Mouse (Mus musculus) kidney, adult 18-20 months (tissue): Measurements from ENCODE around the gene Atf7.
A peak's percentile ranks its signal among the peaks of the same experiment; 100 is the strongest.
"Not testable (repeated sequence)": the region's sequence is repeated elsewhere in the genome, so short reads cannot be mapped to it uniquely, and the experiment has no call there.

Experiments used
- DNase-seq: peaks from one replicate; pipeline ENCODE4 v3.0.0; 2021

Gene Atf7

GRCm38 (mm10) chr15:102617654-102618053 lies 7.6 kb downstream of the Atf7 start:
- no peak for DNase-seq

- no peak for DNase-seq
Observed at GRCm38 (mm10) chr15:102616174-102616573, 9.1 kb downstream of the Atf7 start.

GRCm38 (mm10) chr15:102614224-102614623 lies 11.0 kb downstream of the Atf7 start:
- DNase-seq: no peak

DNA sequence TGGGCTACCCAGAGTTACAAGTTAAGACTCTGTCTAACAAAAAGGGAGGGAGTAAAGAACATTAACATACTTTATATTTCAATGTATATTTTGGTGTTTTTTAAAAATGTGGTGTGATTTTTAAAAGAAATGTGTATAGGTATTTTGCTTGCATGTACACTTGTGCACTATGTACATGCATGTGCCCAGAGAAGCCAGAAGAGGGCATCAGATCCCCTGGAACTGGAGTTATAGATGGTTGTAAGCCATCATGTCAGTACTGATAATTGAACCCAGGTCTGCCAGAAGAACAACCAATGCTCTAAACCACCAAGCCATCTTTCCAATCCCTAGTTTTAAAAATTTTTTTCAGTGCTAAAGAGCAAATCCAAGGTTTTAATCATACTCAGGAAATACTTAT lies 12.3 kb downstream of the Atf7 start:
- no peak for DNase-seq

DNA sequence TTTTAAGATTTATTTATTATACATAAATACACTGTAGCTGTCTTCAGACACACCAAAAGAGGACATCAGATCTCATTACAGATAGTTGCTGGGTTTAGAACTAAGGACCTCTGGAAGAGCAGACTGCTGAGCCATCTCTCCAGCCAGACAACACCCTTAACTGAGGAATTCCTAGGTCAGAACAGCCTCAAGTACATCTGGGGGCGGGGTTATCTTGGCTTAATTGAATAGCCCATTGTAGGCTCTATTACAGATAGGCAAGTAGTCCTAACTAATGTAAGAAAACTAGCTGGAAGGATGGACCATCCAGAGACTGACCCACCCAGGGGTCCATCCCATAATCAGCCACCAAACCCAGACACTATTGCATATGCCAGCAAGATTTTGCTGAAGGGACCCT lies 16.7 kb downstream of the Atf7 start:
- not testable (repeated sequence) for DNase-seq

DNA sequence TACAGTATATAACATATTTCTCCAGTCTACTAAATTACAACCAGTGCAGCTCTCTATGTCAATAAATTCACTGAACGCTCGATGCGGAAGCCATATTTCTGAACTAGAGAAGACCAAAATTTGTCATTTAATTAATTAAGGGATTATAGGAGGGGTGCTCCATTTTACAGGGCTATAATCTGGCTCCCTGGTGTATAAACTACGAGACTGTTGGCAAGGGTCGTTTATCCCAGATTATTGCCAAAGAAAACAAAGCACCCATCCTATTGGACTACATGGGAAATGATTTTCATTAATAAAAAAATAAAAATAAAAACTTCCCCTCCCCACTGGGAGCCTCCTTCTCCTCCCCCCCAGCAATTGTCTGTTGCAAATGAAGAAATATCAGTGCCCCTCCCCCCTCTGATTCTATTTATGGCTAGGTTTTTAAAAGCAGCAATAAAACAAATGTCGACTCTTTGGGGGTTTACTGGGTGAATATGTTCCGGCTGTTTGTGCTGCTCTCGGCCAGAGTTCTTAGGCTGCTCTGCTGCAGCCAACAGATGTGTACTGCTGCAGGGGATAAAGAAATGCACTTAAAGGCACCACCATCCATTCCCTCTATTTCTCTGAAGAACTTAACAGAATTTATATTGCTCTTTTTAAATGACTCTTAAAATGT lies 31.1 kb downstream of the Atf7 start:
- no peak for DNase-seq

GRCm38 (mm10) chr15:102592674-102593073 lies 32.6 kb downstream of the Atf7 start:
- DNase-seq: no peak

DNA sequence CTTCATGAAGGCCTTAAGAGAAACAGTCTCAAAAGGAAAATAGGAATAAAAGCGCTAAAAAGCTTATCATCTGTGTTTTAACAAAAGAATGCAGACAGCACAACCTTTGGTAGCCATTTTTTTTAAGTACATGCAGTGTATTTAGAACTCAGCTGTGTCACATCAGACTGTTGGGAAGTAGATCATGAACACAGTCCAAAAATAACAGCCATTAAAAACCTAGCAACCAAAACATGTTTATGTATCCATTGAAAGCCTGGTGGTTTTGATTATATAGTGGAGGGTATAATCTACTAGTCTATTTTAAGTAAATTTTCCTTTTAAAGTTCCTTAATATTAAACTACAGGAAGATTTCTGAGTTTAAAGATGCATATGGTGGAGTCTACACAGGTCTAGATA lies 34.7 kb downstream of the Atf7 start:
- DNase-seq: no peak

DNA sequence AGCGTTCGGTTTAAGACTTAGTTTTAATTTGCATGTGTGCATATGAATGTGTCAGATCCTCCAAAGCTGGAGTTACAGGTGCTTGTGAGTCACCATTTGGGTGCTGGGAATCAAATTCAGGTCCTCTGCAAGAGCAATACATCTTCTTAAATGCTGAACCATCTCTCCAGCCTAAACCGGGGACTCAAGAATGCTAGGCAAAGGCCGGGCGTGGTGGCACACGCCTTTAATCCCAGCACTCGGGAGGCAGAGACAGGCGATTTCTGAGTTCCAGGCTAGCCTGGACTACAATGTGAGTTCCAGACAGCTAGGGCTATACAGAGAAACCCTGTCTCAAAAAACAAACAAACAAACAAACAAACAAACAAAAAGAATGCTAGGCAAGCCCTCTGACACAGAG lies 35.4 kb downstream of the Atf7 start:
- no peak for DNase-seq

DNA sequence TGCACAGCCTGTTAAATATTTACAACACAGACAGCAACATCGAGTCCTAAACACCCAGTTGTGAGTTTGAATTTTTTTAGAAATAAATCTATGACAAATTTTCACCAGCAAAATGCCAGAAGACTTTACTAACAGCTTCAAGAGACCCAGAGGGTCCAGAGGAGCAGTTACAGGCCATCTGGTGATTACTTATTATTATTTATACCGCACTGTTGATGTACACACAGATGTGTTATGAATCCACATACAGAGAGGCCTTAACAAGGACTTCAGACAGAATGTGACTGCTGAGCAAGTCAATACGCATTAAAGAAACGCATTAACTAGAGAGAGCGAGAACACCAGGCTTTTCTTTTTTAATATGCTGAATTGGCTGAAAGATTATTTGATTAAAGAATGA lies 39.8 kb downstream of the Atf7 start:
- no peak for DNase-seq

DNA sequence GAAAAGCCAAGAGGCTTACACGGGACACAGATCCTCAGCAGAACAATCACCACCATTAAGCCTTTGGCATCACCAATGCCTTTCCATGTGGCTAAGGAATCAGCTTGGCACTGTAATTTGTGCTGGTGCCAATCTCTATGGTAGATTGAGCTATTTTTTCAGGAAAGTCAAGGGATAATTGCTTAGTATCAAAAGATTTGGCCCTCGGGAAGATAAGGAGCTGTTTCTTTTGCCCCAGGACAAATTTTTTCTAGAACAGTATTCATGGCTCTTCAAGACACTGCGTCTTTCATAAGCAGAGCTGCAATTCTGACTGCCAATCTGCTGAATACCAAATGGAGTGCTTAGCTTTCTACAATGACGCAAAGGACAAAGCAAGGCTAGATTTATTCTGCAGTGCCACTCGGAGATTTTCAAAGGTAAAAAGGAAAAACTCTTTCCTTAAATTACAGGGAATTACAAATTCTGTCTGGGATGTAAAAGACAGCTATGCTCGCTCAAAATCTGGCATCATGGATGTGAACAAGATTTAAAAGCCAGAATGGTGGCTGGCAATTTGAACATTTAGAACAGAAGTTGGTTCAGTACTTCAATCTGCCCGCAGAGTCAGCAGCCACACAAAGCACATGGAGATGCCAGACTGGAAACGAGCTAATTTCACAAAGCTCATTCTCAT lies 41.4 kb downstream of the Atf7 start:
- DNase-seq: no peak

GRCm38 (mm10) chr15:102581205-102581604 lies 44.1 kb downstream of the Atf7 start:
- DNase-seq: no peak

DNA sequence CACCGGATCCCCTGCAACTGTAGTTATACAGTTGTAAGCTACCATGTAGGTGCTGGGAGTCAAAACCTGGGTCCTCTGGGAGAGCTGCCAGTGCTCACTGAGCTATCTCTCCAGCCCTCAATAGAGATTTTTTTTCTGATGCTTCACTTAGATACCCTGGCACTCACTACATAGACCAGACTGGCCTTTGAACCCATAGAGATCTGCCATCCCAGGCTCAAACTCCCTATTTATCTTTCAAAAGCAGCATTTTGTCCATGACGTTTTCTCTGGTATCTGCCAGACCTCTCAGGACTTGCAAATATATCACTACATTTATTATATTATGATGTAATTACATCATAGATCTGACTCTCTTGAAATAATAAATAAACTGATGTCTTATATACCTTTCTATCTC lies 46.9 kb downstream of the Atf7 start:
- DNase-seq: no peak

GRCm38 (mm10) chr15:102576972-102577371 lies 48.3 kb downstream of the Atf7 start:
- no peak for DNase-seq

- no peak for DNase-seq
Observed at GRCm38 (mm10) chr15:102572081-102572480, 53.2 kb downstream of the Atf7 start.

DNA sequence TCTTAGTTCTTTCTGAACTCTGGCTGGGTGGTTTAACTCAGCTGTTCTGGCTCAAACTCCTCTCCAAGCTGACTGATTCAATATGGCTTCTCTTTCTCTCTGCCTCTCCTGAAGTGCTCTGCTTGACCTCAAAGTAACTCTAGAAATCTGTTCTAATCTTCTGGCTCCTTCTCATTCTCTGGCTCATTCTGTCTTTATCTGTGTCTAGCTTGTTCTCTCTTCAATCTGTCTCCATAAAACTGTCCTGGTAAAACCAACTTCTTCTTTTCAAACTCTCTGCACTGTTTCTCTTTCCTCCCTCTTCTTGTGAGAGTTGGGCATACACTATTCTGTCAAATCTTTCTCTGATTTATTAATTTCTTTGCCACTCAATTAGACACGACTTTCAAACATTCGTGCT lies 57.4 kb downstream of the Atf7 start:
- no peak for DNase-seq

DNA sequence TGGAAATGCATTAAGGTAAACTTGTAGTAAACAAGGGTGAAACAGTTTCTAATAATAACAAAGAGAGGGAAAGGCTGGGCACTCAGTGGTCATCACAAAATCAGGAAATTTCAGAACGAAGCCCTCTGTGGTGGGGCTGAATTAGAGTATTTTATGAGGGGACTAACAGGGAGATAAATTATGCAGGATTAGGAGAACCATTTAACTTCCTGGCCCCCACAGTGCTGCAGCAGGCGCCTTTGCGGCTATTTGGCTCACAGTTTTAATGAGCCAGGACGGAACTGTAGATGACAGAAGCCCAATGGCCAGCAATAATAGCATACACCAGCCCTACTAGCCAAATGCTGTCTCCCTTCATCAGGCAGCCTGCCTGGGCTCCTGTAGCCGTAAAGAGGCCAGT lies 61.6 kb downstream of the Atf7 start:
- no peak for DNase-seq

DNA sequence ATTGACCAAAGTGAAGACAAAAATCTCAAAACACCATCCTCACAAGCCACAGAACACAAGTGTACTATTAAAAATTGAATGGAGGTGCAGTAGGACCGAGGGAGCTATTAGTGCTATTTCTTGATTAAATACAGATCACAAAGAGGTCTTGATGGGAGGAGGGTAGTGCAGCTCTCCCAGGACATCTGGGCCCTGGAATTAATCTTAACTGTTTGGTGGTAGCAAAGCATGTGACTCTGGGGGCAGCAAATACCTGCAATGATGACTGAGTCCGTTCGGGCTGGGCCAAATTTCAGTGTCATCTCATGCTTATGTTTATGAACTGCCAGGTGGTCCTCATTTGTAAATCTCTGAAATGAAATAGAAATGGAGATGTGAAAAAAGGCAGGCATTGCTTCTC lies 62.2 kb downstream of the Atf7 start:
- DNase-seq: no peak

- no peak for DNase-seq
Observed at GRCm38 (mm10) chr15:102562491-102562890, 62.8 kb downstream of the Atf7 start.

DNA sequence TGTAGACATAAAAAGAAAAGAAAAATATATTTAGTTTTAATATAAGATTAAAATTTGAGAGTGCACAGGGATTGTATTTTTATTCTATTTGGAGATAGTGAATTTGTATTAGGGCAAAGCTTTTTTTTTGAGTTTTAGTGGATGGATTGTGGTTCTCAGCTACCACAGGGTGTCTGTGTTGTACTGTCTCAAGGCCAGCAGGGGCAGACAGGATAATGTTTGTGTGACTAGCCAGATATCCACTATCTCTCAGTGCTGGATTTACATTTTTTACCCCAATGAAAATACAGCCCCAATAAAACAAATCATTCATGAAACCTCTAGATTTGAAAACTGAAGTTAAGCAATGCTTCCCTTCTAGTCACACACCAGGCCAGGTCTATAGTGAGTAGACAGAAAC lies 67.7 kb downstream of the Atf7 start:
- DNase-seq: no peak

GRCm38 (mm10) chr15:102555581-102555980 lies 69.7 kb downstream of the Atf7 start:
- DNase-seq: no peak

DNA sequence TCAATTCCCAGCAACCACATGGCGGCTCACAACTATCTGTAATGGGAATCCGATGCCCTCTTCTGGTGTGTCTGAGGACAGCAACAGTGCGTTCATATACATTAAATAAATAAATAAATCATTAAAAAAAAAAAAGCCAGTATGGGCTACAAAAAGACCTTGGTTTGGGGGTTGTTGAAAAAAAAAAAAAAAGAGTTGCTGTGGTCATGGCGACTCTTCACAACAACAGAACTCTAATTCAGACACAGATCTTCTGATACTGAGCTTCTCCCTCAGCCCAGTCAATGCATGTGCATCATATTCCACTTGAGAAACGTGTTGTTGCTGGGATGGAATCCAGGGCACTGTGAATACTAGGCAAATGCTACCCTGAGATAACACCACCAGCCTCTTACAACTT lies 72.7 kb downstream of the Atf7 start:
- DNase-seq: no peak

DNA sequence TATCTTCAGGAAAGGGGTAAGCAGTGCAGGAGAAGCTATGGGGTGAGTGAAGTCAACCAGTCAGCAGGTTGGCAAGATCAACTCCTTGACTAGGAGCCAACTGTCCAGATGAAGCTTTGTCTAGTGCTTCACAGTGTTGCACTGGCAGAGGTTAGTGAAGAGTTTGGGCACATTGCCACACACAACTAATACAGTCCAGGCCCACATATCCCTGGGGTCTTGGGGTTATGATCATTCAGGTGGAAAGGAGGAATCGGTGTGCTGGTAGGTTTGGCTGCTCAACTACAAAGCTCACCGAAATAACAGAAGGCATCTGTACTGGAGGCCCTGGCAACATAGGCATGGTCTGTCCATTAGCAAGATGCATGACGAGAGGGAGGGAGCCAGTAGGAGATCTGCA lies 77.8 kb downstream of the Atf7 start:
- DNase-seq: peak; percentile 8

DNA sequence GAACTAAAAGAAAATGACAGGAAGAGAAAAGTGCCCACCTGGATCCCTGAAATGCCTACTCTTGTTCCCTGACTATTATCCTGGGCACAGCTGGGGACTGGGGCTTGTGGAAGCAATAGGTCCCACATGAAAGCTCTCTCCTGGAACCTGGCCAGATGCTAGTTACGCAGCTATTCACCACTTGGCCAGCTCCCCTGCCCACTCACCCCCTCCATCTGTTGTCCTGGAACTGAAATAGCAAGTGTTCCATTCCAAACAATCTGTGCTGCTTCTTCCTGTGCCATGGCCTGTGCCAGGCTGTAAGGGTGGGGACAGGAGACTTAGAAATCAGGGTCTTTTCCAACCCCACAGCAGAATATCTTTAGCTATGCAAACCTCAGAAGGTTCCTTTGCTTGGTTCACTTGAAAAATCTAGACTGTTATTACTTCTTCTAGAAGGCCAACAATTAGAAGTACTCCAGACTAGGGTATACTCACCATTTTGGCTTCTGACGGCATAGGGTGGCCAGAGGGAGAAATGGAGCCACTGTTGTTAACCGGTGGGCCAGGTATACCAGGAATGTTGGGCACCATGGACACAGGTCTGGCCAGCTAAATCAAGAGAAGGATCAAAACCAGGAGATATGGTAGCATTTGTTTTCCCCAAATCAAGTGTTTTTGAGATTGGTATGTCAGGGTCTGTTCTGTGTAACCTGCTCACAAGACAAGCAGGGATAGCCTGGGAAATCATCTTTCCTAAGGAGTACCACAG lies 78.4 kb downstream of the Atf7 start:
- DNase-seq: peak; percentile 42
